Mouse (Mus musculus): ENCODE measurements around the gene Pde4a. TPM values are rescaled to one million over a fixed set of nuclear protein-coding genes. Genes with fewer than 3 reads are reported as not detected.

Gene Pde4a
- total RNA-seq (2015) (6.8 and 7.3 TPM in 2 replicates), total RNA-seq (2017) (3.0 and 3.9 TPM in 2 replicates)

DNA sequence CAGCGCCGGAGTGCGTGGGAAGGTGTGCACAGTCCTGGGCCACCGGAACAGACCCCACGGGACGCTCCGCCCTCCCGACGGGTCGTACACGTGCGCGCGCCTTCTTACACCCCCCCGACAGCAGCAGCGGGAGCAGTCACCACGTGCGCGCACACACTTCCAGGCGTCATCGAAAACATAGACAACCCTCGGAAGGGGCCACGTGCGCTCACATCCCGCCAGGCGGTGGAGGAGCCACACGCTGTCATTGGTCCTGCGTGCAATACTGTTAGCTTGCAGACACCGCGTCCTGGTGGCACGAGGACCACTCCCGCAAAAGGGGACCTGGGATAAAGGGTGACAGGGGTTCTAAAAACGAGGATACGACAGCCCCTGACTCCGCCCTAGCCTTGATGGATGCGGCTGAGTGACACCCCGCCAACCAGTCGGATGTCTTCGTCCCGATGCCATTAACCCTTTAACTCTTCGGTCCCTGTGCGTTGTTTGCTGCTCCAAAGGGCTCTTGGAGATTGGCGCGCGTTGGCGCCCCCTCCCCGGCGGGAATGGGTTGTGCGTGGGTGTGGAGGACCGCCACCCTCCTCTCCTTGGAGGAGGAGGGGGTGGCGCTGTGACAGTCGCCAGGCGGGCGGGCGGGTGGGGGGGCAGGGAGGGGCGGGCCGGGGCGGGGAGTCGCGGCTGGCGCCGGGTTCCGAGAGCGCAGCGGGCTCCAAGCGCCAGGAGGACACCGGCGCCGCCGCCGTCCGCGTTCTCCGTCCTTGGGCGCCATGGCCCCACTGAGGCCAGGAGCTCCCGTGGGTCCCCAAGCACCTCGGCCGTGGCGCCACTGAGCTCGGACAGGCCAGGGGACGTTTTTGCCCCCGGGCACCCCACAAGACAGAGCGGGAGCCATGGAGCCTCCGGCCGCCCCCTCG is at the start of gene Pde4a:
Gene Pde4a, plus strand, starts transcription at position 674 of the 911 bp plus-strand sequence.
- ATAC-seq (ENCODE audit: poor library complexity, severe bottlenecking), result no peak

DNA sequence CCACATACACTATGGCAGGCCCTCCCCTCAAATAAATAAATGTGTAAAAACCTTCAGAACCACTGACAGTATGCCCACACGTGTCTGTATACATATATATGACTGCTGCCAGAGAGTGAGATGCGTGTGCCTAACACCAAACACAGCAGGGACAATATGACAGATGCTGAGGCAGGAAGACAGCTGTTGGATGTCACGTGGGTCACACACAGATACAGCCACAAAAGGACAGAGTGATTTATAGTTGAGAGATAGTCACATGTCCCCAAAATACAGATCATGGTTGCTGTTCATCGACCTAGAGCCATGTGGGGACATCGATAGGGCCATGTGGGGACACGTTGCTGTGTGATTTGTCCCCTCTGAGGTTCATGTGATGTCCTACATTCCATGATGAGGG is 48.4 kb upstream of the Pde4a start:
- no peak for ATAC-seq (ENCODE audit: poor library complexity, severe bottlenecking)

DNA sequence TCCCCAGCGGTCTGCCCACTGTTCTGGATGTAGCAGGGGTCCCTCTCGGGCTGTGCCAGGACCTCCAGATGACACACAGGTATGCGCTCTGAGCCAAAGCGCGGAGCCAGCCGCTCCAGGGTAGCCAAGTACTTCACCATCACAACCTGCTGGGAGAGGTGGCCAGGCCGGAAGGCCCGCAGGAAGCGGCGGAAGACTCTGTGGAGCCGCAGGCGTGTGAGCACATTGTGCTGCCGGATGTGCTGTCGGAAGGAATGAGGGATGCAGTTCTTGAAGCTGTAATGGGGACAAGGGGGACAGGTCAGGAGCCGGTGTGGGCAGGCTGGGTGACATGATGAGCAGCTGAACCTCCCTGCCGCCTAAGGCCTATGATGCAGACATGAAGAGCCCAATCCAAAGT is 44.0 kb upstream of the Pde4a start:
- ATAC-seq (ENCODE audit: poor library complexity, severe bottlenecking), result no peak

DNA sequence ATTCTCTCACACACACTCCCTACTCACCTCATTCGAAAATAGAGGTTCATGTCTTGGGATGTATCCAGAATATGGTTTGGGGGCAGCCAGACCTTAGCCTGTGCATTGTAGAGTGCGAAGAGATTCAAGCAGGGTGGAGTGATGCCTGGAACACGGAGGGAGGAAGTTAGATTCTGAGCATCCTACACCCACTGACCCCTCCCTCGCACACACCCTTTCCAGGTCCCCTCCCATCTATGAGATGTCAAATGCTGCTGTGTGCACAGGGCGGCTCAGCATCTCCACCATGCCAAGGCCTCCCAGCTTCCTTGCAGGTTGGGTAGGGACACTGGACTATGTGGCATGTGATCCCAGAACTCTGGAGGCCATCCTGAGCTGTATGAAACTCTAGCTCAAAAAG is 40.7 kb upstream of the Pde4a start:
- ATAC-seq (ENCODE audit: poor library complexity, severe bottlenecking), result peak; percentile 59

DNA sequence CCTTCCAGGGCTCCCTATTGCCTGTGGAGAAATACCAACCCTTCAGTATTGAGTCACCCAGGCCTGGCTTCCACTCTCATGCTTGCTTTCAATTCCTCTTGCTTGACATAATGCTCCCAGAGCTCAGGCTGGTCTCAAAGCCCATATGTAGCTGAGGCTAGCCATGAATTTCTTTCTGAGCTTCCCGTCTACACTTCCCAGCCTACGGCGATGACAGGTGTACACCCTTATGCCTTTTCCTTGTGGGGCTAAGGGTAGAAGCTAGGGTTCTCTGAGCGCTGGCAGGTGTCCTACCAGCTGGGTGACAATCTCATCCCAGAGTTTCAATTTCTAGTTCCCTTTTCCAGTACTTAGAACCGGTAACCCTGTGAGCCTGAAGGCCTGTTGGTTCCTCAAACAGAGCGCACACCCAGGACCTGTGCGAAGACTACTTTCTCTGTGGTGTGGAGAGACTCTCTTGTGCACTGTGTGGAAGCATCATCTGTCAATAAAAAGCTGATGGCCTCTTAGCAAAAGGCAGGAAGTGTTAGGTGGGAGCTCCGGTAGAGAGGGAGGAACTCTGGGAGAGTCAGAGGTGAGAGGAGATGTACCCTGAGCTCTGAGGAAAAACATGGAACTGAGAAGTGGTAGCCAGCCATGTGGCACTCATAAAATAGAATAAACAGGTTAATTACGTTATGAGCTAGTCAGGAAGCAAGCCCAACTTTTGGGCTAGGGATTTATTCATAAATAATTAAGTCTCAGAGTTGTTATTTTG is 39.8 kb upstream of the Pde4a start:
- peak; percentile 81 for ATAC-seq (ENCODE audit: poor library complexity, severe bottlenecking)

DNA sequence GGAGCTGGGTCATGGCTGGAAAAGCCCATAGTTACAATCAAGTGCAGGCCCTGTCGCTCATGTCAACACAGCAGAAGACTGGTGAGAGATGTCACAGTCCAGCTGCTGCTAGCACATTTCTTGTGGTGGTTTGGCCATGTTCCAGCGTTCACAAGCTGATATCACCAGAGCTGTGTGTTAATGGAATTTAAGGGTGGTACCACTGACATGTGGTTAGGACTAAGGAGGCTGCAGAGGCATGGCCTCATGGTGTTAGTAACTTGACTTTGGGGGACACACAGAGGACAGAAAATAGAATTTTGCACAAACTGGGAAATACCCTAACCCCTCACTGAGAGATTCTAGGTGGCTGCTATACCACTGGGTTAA is 39.3 kb upstream of the Pde4a start:
- ATAC-seq (ENCODE audit: poor library complexity, severe bottlenecking), result no peak

DNA sequence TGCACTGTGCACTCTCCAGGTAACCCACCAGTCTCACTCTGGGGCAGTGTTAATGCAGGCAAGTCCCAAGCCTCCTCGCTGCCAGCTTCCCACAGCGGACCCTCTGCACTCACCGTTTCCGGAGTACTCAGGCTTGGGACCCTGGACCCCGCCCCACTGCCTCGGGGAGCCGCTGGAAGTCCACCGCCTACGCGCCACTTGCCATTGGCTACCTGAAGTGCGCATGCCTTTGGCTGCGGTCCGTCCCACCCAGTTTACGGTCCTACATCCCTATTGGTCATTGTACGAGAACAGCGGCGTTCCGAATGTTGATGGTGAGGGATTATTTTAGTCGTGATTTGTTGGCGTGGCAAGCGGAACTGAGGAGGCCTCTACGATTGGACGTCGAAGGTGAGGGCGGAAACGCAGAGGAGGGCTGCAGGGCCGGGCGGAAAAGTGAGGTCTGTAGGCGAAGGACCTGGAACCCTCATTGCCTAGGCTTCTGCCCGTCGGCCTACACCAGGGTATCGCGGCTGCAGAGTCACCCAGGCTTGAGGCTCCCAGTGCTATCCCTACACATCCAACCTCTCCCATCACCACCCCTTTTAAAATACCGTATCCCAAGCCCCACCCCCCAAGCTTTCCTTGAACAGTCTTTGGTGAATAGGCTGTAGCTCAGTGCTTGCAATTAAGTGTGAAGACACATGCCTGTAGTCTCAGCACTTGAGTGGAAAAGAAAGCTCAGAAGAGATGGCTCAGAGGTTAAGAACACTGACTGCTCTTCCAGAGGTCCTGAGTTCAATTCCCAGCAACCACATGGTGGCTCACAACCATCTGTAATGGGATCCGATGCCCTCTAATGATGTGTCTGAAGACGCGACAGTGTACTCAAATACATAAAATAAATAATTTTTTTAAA is 34.2 kb upstream of the Pde4a start, which contains the start of gene Tyk2:
Gene Tyk2, minus strand, starts transcription at position 185 of the 898 bp plus-strand sequence.
- peak; percentile 95 for ATAC-seq (ENCODE audit: poor library complexity, severe bottlenecking)

DNA sequence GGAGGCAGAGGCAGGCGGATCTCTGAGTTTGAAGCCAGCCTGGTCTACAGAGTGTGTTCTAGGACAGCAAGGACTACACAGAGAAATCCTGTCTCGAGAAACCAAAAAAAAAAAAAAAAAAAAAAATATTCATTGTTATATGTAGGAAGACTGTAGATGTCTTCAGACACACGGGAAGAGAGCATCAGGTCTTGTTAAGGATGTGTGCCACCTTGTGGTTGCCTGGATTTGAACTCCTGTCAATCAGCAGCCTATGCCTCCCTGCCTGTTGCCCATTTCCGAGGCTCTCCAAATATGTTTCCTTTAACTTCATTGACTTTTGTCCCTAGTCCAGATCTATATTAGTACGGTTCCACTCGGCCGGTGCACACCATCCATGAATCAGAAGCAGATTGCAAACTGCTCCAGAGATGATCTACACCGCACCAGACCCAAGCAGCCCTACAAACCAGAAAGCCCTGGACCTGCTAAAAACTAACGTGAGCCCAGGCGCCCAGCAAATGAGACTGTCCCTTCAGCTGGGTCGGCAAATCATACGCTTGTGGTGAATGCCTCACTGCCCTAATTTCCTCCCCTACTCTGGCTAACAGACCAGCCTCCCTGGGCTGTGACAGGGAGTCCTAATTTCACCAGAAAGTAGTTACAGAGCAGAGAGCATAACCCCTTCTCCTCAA is 33.3 kb upstream of the Pde4a start:
- ATAC-seq (ENCODE audit: poor library complexity, severe bottlenecking), result no peak

DNA sequence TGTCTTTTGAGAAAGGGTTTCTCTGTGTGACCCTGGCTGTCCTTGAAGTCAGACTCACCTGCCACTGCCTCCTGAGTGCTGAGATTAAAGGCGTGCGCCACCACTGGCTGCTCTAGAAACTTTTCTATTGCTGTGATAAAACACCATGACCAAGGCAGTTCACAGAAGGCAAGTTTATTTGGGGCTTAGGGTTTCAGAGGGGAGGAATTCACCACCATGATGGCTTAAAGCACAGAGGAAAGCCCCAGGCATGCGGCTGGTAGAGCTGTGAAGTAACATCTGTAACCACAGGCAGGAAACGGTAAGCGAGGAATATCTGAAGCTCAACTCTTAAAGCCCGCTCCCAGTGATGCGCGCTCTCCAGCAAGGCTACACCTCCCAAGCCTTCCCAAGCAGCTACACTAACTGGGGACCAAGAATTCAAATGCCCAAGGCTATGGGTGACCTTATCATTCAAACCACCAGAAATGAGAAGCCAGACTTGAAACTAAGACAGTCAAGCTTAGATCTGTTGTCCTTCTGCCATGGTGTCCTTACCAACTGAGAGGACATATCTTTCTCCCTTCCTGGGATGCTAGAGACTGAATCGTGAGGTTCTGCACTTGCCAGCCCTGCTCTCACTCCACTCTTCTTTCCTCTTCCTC is 32.3 kb upstream of the Pde4a start:
- no peak for ATAC-seq (ENCODE audit: poor library complexity, severe bottlenecking)

DNA sequence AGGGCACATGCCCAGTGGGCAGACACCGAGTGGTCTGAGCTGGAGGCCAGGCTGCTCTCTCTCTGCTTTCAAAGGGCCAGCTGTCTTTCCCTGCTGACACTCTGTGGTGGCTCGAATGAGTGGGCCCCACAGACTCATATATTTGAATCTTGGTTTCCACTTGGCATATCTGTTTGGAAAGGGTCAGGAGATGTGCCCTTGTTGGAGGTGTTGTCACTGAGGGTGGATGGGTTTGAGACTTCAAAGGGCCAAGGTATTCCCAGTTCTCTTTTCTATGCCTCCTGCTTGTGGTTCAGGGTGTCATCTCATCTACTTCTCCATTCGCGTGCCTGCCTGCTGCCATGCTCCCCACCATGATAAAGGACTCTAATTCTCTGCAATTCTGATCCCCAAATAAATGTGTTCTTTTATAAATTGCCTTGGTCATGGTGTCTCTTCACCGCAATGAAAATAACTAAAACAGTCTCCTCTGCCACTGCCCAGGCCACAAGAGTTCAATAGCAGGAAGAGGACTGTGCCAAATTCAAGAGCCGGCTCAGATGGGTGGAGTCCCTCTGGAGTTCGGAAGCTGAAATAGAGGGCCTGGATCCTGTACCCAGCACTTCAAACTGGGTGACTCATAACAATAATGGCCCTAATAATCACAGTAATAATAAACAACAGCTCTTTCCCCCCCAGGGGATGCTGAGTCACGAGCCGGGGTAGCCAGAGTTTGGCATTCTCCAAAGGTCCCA is 30.8 kb upstream of the Pde4a start:
- ATAC-seq (ENCODE audit: poor library complexity, severe bottlenecking), result no peak

DNA sequence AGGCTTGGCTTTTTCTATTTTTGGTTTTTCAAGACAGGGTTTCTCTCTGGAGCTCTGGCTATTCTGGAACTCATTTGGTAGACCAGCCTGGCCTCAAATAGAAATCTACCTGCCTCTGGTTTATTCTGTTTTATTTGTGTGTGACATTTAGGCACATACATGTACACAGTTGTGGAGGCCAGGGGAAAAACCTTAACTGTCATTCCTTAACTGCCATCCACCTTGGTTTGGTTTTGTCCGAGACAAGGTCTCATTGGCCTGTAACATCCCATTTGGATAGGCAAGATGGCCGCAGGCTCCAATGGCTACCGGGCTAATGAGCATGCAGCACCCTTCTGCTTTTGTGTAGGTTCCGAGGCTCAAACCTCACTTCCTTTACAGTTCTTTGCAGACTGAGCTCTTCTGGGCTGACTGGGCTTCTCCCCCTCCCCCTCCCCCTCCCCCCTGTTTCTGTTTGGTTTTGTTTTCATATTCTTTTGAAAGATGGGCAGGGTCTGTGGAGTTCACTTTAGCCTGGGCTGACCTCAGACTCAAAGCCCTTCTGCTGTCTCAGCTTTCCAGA is 30.1 kb upstream of the Pde4a start:
- ATAC-seq (ENCODE audit: poor library complexity, severe bottlenecking), result no peak

DNA sequence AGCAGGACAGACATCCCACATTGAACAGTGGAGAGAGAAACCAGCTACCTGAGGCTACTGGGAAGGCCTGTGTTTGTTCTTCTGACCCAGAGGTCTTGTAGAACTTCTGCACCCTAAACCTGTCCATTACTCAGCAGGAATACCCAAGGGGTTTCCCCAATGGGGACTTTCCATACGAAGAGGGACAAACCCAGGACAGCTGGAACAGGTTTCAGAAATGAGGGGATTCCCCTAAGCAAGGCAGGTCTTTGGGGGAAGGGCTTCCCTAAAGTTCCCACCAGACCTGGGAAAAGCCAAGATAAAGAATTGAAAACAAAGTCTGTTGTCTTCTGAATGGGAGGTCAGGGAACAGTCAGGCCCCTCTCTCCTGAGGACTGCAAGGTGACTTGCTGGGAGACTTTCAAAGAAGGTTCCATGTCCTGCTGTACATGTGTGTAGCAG is 29.6 kb upstream of the Pde4a start:
- no peak for ATAC-seq (ENCODE audit: poor library complexity, severe bottlenecking)

DNA sequence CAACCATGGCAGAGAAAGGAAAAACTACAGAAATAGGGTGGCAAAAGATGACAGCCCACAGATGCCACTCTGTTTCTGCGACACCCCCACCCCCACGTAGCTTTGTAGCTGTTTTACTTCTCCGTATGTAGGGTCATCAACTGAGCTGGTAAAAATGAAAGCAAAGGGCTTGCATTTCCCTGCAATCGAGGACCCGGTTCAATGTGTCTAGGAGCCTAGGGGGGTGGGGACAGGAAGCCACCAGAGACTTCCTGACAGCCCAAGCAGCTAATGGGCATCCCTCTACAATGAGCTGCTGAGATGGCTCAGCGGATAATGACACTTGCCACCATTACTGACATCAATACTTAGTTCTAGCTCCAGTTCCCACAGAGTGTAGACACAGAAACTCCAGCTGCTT is 29.1 kb upstream of the Pde4a start:
- ATAC-seq (ENCODE audit: poor library complexity, severe bottlenecking), result no peak

DNA sequence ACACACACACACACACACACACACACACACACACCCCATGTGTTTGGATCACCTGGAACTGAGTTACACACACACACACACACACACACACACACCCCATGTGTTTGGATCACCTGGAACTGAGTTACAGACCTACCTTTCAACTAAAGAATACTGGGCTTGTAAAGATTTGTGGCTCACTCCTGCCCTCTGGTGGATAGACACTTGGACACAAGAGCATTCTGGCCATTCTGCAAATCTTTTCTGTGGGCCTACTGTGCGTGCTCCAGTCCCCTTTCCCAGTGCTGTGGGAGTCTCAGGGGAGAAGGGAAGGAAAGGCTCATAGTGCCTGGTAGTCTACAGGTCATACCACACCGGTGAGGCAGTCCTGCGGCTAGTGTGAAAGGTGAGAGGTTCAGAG is 28.3 kb upstream of the Pde4a start:
- peak; percentile 61 for ATAC-seq (ENCODE audit: poor library complexity, severe bottlenecking)

DNA sequence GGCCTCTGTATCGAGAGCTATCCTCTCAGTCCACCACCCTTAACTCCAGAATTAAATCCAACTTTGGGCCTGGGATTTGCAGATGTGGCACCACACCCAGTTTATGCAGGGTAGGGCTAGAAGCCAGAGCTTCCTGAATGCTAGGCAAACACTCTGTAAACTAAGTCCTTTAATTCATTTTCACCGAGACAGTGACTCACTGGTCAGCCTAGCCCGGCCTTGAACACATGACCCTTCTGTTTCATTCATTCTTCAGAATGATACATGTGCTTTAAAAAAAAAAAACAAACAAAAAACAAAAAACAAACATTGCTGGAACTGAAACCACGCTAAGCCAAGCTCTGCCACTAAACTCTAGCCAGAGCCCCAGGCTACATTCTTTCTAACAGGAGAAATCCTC is 27.1 kb upstream of the Pde4a start:
- no peak for ATAC-seq (ENCODE audit: poor library complexity, severe bottlenecking)

DNA sequence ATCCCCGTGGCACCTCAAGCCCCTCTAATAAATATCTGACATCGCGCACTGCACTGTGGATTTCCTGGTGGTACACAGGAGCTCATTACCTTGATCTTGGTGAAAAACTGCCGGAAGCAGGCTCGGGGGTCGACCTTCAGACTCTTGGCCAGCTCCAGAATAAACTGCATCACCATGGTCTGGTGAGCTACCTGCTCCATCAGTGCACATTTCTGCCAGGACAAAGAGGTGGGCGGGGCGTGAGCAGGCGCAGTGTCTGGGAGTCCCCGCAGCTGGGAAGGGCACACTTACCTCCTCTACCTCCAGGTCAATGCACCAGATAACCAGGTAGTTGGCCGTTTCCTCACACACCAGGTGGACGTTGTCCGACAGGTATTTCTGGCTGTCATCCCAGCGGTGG is 23.6 kb upstream of the Pde4a start:
- ATAC-seq (ENCODE audit: poor library complexity, severe bottlenecking), result no peak

DNA sequence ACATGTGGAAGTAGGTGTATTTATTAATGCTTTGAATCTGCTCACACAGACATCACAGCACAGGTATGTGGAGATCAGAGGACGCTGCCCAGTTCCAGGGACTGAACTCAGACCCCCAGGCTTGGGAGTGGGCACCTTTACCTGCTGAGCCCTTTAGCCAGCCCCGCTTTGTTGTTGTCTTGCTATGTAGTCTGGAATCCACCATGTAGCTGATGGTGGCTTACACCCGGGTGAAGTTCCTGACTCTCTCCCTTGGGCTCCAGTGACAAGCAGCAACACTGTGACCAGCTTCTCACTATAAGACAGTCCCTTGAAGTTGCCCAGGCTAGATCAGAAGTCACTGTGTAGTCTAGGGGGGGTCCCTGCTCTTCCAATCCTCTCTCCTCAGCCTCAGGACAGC is 21.2 kb upstream of the Pde4a start:
- ATAC-seq (ENCODE audit: poor library complexity, severe bottlenecking), result no peak

DNA sequence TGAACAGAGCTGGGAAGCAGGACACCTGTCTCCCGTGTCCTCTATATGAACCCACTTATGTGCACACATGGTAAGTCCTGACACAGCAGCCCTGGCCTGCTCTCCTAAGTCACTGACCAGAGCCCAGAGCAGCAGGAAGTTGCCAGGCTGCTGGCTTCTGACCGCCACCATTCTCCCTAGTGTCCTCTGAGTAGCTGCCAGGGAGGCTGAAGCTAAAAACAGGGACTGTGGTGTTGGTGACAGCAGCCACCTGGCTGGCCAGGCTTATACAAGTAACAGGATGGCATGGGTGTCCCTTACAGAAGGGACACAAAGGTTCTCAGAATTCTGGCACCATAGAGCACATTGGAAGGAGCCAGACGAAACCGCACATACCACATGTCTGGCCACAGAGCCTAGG is 20.1 kb upstream of the Pde4a start:
- ATAC-seq (ENCODE audit: poor library complexity, severe bottlenecking), result no peak

DNA sequence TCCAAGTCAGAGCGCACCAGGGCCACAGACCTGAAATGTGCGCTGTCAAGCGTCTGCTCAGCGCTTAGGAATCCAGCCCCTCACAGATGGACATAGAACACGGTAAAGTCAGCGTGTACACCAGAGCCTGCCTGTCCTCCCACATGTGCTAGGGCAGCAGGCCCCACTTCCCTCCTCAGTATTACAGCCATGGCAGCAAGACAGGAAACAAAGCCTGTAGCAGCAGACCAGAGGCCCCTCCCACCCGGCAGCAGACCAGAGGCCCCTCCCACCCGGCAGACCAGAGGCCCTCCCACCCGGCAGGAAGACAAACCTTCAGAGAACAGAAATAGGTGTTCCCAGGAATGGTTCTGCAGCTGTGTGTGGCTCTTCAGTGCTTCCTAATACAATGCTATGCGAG is 18.8 kb upstream of the Pde4a start:
- peak; percentile 91 for ATAC-seq (ENCODE audit: poor library complexity, severe bottlenecking)
